Mouse (Mus musculus): ENCODE data around the gene Ccdc191. TPM values are rescaled to one million over a fixed set of nuclear protein-coding genes. Genes with fewer than 3 reads are reported as not detected.

The Ccdc191 gene
- polyA plus RNA-seq, 1 experiment: 0.98 TPM

DNA sequence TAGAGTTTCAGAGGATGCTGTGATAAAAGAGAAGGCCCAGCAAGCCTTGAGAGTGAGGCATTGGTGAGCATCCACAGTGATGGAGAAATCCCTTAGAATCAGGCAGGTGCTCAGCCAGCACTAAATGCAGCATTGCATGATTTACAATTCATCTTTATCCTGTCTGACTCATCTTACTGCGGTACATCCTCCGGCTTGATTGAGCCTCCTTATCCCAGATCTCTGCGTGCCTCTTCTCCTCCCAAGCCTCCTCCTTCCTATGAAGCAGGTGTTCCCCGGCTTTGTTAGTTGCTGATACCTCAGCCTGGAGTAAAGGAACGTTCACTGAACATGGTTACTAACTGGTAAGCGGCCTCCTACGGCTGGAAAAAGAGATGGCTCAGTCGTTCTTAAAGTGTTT, 4.9 kb downstream of the Ccdc191 start:
- no peak overlapping the region for H3ac ChIP-seq (ENCODE audit: control insufficient read depth, insufficient read length, low read depth)
- H3K79me2 ChIP-seq (ENCODE audit: control insufficient read depth, insufficient read depth): peaks cover 12% of the 10 kb centered on the region
- TF ChIP-seq MYOD1 (IDR thresholded peaks at IDR 0.05; ENCODE audit: control insufficient read depth, insufficient read length, low read depth) (no peak), USF1 (IDR thresholded peaks at IDR 0.05; ENCODE audit: low read depth) (no peak), MAX (IDR thresholded peaks at IDR 0.05) (no peak), MYOG (IDR thresholded peaks at IDR 0.05; ENCODE audit: control insufficient read depth, extremely low read depth, insufficient read length) (no peak), CTCF (IDR thresholded peaks at IDR 0.05; ENCODE audit: control insufficient read depth, insufficient read depth, insufficient read length) (no peak), FOSL1 (IDR thresholded peaks at IDR 0.05; ENCODE audit: insufficient read depth, low read length, poor library complexity, severe bottlenecking) (no peak), CEBPB (IDR thresholded peaks at IDR 0.05; ENCODE audit: low read depth) (no peak)
- no peak overlapping the region for H3K4me3 ChIP-seq (ENCODE audit: insufficient read depth, poor library complexity, severe bottlenecking)
- H3K36me3 ChIP-seq (ENCODE audit: control insufficient read depth, insufficient read depth): no peaks in the 10 kb centered on the region
- H3K27me3 ChIP-seq (ENCODE audit: control insufficient read depth, insufficient read depth, insufficient read length): no peaks in the 10 kb centered on the region
- no peaks in the 10 kb centered on the region for H3K79me3 ChIP-seq (ENCODE audit: low read depth)

DNA sequence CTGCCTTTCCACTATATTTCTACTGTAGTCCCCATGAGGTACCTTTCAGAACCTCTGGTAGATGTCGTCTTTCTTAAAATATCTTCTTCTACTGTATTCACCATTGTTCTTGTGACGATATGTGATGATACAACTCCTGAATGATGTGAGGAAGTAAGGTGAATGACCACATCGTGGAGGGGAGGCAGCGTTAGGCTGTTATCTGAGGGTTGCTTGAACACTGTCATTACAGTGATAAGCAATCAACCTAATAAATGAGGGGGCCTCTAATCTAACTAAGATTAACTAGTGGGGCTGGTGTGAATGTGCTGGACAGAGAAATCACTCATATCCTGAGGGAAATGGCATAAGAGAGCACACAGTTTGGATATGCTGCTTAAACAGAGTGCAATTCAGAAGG, 10.5 kb downstream of the Ccdc191 start:
- no peaks in the 10 kb centered on the region for H3K27me3 ChIP-seq (ENCODE audit: control insufficient read depth, insufficient read depth, insufficient read length)
- no peak overlapping the region for H3K4me3 ChIP-seq (ENCODE audit: insufficient read depth, poor library complexity, severe bottlenecking)
- H3K79me2 ChIP-seq (ENCODE audit: control insufficient read depth, insufficient read depth): no peaks in the 10 kb centered on the region
- no peak overlapping the region for H3ac ChIP-seq (ENCODE audit: control insufficient read depth, insufficient read length, low read depth)
- H3K36me3 ChIP-seq (ENCODE audit: control insufficient read depth, insufficient read depth): peaks cover 9% of the 10 kb centered on the region
- TF ChIP-seq MAX (IDR thresholded peaks at IDR 0.05) (no peak), FOSL1 (IDR thresholded peaks at IDR 0.05; ENCODE audit: insufficient read depth, low read length, poor library complexity, severe bottlenecking) (no peak), CTCF (IDR thresholded peaks at IDR 0.05; ENCODE audit: control insufficient read depth, insufficient read depth, insufficient read length) (no peak), MYOG (IDR thresholded peaks at IDR 0.05; ENCODE audit: control insufficient read depth, extremely low read depth, insufficient read length) (no peak), USF1 (IDR thresholded peaks at IDR 0.05; ENCODE audit: low read depth) (no peak), CEBPB (IDR thresholded peaks at IDR 0.05; ENCODE audit: low read depth) (no peak), MYOD1 (IDR thresholded peaks at IDR 0.05; ENCODE audit: control insufficient read depth, insufficient read length, low read depth) (no peak)
- H3K79me3 ChIP-seq (ENCODE audit: low read depth): no peaks in the 10 kb centered on the region

DNA sequence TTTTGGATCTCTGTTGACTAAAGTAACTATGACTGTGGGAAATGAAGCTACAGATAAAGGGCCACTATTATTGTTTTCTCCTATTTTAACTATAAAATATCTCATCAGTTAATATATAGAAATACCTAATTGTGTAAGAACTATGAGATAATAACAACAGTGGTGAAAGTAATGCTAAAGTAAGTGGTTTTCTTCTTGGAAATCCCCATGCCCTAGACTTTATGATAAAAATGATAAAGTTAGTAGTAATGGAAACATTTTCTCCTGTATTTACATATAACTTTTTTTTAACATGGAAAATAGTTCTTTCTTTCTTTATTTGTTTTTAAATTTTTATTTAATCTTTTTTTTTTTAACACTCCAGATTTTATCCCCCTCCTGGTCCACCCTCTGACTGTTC, 11.0 kb downstream of the Ccdc191 start:
- H3K4me3 ChIP-seq (ENCODE audit: insufficient read depth, poor library complexity, severe bottlenecking): no peak overlapping the region
- H3K79me2 ChIP-seq (ENCODE audit: control insufficient read depth, insufficient read depth): no peaks in the 10 kb centered on the region
- H3ac ChIP-seq (ENCODE audit: control insufficient read depth, insufficient read length, low read depth): no peak overlapping the region
- no peaks in the 10 kb centered on the region for H3K79me3 ChIP-seq (ENCODE audit: low read depth)
- no peaks in the 10 kb centered on the region for H3K27me3 ChIP-seq (ENCODE audit: control insufficient read depth, insufficient read depth, insufficient read length)
- TF ChIP-seq MYOG (IDR thresholded peaks at IDR 0.05; ENCODE audit: control insufficient read depth, extremely low read depth, insufficient read length): no peak
- no peak for TF ChIP-seq MAX (IDR thresholded peaks at IDR 0.05)
- TF ChIP-seq MYOD1 (IDR thresholded peaks at IDR 0.05; ENCODE audit: control insufficient read depth, insufficient read length, low read depth): no peak
- no peak for TF ChIP-seq CTCF (IDR thresholded peaks at IDR 0.05; ENCODE audit: control insufficient read depth, insufficient read depth, insufficient read length)
- no peak for TF ChIP-seq CEBPB (IDR thresholded peaks at IDR 0.05; ENCODE audit: low read depth)
- no peak for TF ChIP-seq FOSL1 (IDR thresholded peaks at IDR 0.05; ENCODE audit: insufficient read depth, low read length, poor library complexity, severe bottlenecking)
- H3K36me3 ChIP-seq (ENCODE audit: control insufficient read depth, insufficient read depth): peaks cover 11% of the 10 kb centered on the region

DNA sequence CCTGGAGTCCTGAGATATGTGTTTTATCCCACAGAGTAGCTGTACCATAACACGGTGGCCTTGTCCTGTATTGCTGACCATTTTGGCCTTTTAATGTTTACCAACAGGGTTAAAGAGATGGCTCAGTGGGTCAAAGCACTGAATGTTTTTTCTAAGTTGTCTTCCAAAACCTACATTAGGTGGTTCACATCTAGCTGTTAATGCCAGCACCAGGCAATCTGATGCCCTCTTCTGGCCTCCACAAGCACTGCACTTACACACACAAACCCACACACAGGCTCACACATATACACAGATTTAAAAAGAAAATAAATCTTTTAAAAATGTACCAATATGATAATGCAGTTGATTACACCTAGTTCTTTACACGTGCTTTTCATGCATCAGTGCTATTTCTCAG, 19.3 kb downstream of the Ccdc191 start:
- Histone ChIP-seq H3K79me2 (ENCODE audit: control insufficient read depth, insufficient read depth) (no peaks in the 10 kb centered on the region), H3K27me3 (ENCODE audit: control insufficient read depth, insufficient read depth, insufficient read length) (no peaks in the 10 kb centered on the region), H3K79me3 (ENCODE audit: low read depth) (no peaks in the 10 kb centered on the region), H3K36me3 (ENCODE audit: control insufficient read depth, insufficient read depth) (peaks cover 21% of the 10 kb centered on the region), H3ac (ENCODE audit: control insufficient read depth, insufficient read length, low read depth) (no peak overlapping the region), H3K4me3 (ENCODE audit: insufficient read depth, poor library complexity, severe bottlenecking) (no peak overlapping the region)
- TF ChIP-seq CEBPB (IDR thresholded peaks at IDR 0.05; ENCODE audit: low read depth) (no peak), MAX (IDR thresholded peaks at IDR 0.05) (no peak), USF1 (IDR thresholded peaks at IDR 0.05; ENCODE audit: low read depth) (no peak), FOSL1 (IDR thresholded peaks at IDR 0.05; ENCODE audit: insufficient read depth, low read length, poor library complexity, severe bottlenecking) (no peak), MYOG (IDR thresholded peaks at IDR 0.05; ENCODE audit: control insufficient read depth, extremely low read depth, insufficient read length) (no peak), MYOD1 (IDR thresholded peaks at IDR 0.05; ENCODE audit: control insufficient read depth, insufficient read length, low read depth) (no peak), CTCF (IDR thresholded peaks at IDR 0.05; ENCODE audit: control insufficient read depth, insufficient read depth, insufficient read length) (no peak)

DNA sequence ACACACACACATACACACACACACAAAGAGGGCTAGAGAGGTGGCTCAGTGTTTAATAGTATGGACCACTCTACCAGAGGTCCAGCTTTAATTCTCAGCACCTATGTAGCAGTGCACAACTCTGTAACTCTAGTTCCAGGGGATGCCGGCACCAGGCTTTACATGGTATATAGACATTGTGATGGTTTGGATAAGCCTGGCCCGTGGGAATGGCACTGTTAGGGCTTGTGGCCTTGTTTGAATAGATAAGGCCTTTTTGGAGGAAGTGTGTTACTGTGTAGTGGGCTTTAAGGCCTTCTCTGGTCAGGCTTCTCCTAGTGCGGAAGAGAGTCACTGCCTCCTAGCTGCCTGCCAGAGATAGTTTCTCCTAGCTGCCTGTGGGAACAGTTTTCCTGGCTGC, 29.3 kb downstream of the Ccdc191 start:
- Histone ChIP-seq H3K79me3 (ENCODE audit: low read depth) (no peaks in the 10 kb centered on the region), H3K79me2 (ENCODE audit: control insufficient read depth, insufficient read depth) (no peaks in the 10 kb centered on the region), H3K27me3 (ENCODE audit: control insufficient read depth, insufficient read depth, insufficient read length) (no peaks in the 10 kb centered on the region), H3K4me3 (ENCODE audit: insufficient read depth, poor library complexity, severe bottlenecking) (no peak overlapping the region), H3K36me3 (ENCODE audit: control insufficient read depth, insufficient read depth) (peaks cover 6% of the 10 kb centered on the region), H3ac (ENCODE audit: control insufficient read depth, insufficient read length, low read depth) (no peak overlapping the region)
- no peak for TF ChIP-seq CTCF (IDR thresholded peaks at IDR 0.05; ENCODE audit: control insufficient read depth, insufficient read depth, insufficient read length)
- no peak for TF ChIP-seq MYOG (IDR thresholded peaks at IDR 0.05; ENCODE audit: control insufficient read depth, extremely low read depth, insufficient read length)
- no peak for TF ChIP-seq CEBPB (IDR thresholded peaks at IDR 0.05; ENCODE audit: low read depth)
- no peak for TF ChIP-seq MAX (IDR thresholded peaks at IDR 0.05)
- TF ChIP-seq USF1 (IDR thresholded peaks at IDR 0.05; ENCODE audit: low read depth): no peak
- no peak for TF ChIP-seq FOSL1 (IDR thresholded peaks at IDR 0.05; ENCODE audit: insufficient read depth, low read length, poor library complexity, severe bottlenecking)
- TF ChIP-seq MYOD1 (IDR thresholded peaks at IDR 0.05; ENCODE audit: control insufficient read depth, insufficient read length, low read depth): no peak

DNA sequence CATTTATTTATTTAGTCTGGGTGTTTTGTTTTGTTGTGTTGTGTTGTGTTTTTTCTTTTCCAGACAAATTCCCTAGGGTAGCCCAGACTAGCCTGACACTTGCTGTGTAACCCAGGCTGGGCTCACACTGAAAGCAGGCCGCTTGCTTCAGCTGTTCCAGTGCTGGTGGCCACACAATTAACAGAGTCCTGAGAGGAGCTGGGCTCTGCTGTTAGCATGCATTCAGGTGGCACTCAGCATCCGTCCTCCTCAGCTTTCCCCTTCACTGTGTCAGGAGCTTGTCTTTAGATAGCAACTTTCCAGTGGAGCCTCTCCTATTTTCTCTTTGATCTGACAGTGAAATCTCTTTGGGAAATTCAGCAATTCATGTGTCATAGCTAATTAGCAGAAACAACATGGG, 32.4 kb downstream of the Ccdc191 start:
- peaks cover 3% of the 10 kb centered on the region for H3K36me3 ChIP-seq (ENCODE audit: control insufficient read depth, insufficient read depth)
- TF ChIP-seq FOSL1 (IDR thresholded peaks at IDR 0.05; ENCODE audit: insufficient read depth, low read length, poor library complexity, severe bottlenecking) (no peak), MYOG (IDR thresholded peaks at IDR 0.05; ENCODE audit: control insufficient read depth, extremely low read depth, insufficient read length) (no peak), CEBPB (IDR thresholded peaks at IDR 0.05; ENCODE audit: low read depth) (no peak), MAX (IDR thresholded peaks at IDR 0.05) (no peak), CTCF (IDR thresholded peaks at IDR 0.05; ENCODE audit: control insufficient read depth, insufficient read depth, insufficient read length) (no peak), USF1 (IDR thresholded peaks at IDR 0.05; ENCODE audit: low read depth) (no peak), MYOD1 (IDR thresholded peaks at IDR 0.05; ENCODE audit: control insufficient read depth, insufficient read length, low read depth) (no peak)
- H3K79me3 ChIP-seq (ENCODE audit: low read depth): no peaks in the 10 kb centered on the region
- no peaks in the 10 kb centered on the region for H3K79me2 ChIP-seq (ENCODE audit: control insufficient read depth, insufficient read depth)
- no peak overlapping the region for H3K4me3 ChIP-seq (ENCODE audit: insufficient read depth, poor library complexity, severe bottlenecking)
- no peak overlapping the region for H3ac ChIP-seq (ENCODE audit: control insufficient read depth, insufficient read length, low read depth)
- H3K27me3 ChIP-seq (ENCODE audit: control insufficient read depth, insufficient read depth, insufficient read length): no peaks in the 10 kb centered on the region

All from C2C12 (cell line).